Mouse (Mus musculus): ENCODE results near the gene Bmp4. TPM values are rescaled to one million over a fixed set of nuclear protein-coding genes. Genes with fewer than 3 reads are reported as not detected.

Gene Bmp4
- not detected for polyA plus RNA-seq (2017; shearing (Covaris generic))

GRCm38 (mm10) chr14:46390249-46390775, at the start of gene Bmp4:
TSS of gene Bmp4 (minus strand) at chr14:46390669.

DNA sequence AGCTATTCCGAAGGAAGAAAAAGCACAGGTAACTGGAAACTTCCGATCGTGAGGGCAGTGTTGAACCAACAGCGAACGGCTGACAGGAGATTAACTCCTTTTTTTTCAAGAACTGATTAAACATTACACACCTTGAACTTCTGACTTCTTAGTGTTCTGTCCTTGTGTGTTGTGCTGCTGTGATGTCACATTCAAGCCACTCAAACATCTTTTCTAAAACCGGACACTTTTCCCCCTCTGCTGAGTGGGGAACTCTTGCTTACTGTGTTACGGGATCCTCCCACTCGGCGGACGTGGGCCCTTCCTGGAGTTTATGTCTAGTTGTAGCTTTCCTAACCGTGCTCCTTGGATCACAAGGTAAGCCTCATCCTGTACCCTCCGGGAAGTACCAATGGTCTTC, 11.2 kb downstream of the Bmp4 start, which contains the start of gene Gm15217:
Gene Gm15217 (plus strand): TSS at position 130 of the 400 bp plus-strand sequence.

Other genes with a start within 250 kb of the Bmp4 start
- not detected for gene Gm15217, start 11.3 kb downstream of the Bmp4 start, polyA plus RNA-seq (2017; shearing (Covaris generic))

Data from effector memory CD4-positive, alpha-beta T cell, adult 5 months (primary cell).